Mouse (Mus musculus) heart, embryonic 12.5 days (tissue): ENCODE results near the gene Cemip2. TPM values are rescaled to one million over a fixed set of nuclear protein-coding genes. Genes with fewer than 3 reads are reported as not detected.
A peak's percentile ranks its signal among the peaks of the same experiment; 100 is the strongest.

Experiments
- ATAC-seq: fragments of 200-750 bp; cut with Nextera tagmentation; 2 replicates; pipeline ENCODE4 v1.8.0; 2017; ENCODE audit warnings: moderate TSS enrichment, moderate library complexity; ENCODE audit not compliant: insufficient number of reproducible peaks, low FRiP score
- H3K27ac ChIP-seq: fragments of 300-500 bp; sonication (generic); 2 replicates; pipeline ENCODE4 v1.5.1; 2016; ENCODE audit warnings: mild to moderate bottlenecking, moderate library complexity; ENCODE audit not compliant: poor library complexity, severe bottlenecking
- H3K27me3 ChIP-seq: fragments of 300-500 bp; sonication (generic); replicated peaks from 2 replicates; pipeline ENCODE4 v1.6.1; 2016; ENCODE audit warnings: mild to moderate bottlenecking, moderate library complexity
- H3K36me3 ChIP-seq: fragments of 300-500 bp; sonication (generic); 2 replicates; pipeline ENCODE4 v1.6.1; 2016; ENCODE audit warnings: mild to moderate bottlenecking, moderate library complexity
- H3K4me1 ChIP-seq: fragments of 300-500 bp; sonication (generic); replicated peaks from 2 replicates; pipeline ENCODE4 v1.6.1; 2016; ENCODE audit warnings: mild to moderate bottlenecking
- H3K4me2 ChIP-seq: fragments of 300-500 bp; sonication (generic); 2 replicates; pipeline ENCODE4 v1.6.1; 2016; ENCODE audit warnings: mild to moderate bottlenecking, moderate library complexity
- H3K4me3 ChIP-seq: fragments of 300-500 bp; sonication (generic); 2 replicates; pipeline ENCODE4 v1.5.1; 2016; ENCODE audit warnings: mild to moderate bottlenecking
- H3K9ac ChIP-seq: fragments of 300-500 bp; sonication (generic); 2 replicates; pipeline ENCODE4 v1.6.1; 2016; ENCODE audit warnings: mild to moderate bottlenecking, moderate library complexity
- H3K9me3 ChIP-seq: fragments of 300-500 bp; sonication (generic); replicated peaks from 2 replicates; pipeline ENCODE4 v1.6.1; 2016; ENCODE audit warnings: mild to moderate bottlenecking, moderate library complexity
- whole genome bisulfite sequencing: fragments of 180-500 bp; shearing (Covaris S2); methylation state at CpG from one replicate; pipeline ENCODE4 v1.1.7; 2016; 5-methylcytosine and 5-hydroxymethylcytosine counted together
- polyA plus RNA-seq: library from polyadenylated mRNA; unstranded; fragments of >200 nt; fragmentation: Nextera tagmentation; extraction: Ambion mirVana; gene quantifications from 2 replicates; pipeline ENCODE4 v1.2.1, GENCODE M21; 2016

Gene Cemip2
- polyA plus RNA-seq, 1 experiment from 2014 or later = 116 TPM

GRCm38 (mm10) chr19:21780663-21781062, 2.5 kb downstream of the Cemip2 start:
- no peaks in the 10 kb centered on the region for H3K9me3 ChIP-seq
- no peak for ATAC-seq
- H3K9ac ChIP-seq = peak overlapping the region; percentile 89
- 45% methylated on average over 8 of the region's 8 CpGs for WGBS
- peak overlapping the region; percentile 51; the same call in 1 of the 2 replicates for H3K27ac ChIP-seq
- H3K27me3 ChIP-seq = no peaks in the 10 kb centered on the region
- H3K4me1 ChIP-seq = peaks cover 68% of the 10 kb centered on the region
- peak overlapping the region; percentile 79 for H3K4me2 ChIP-seq
- H3K4me3 ChIP-seq = peak overlapping the region; percentile 84
- no peaks in the 10 kb centered on the region for H3K36me3 ChIP-seq

- H3K4me3 ChIP-seq = peak overlapping the region; percentile 84
- H3K9me3 ChIP-seq = no peaks in the 10 kb centered on the region
- 50% methylated on average over 7 of the region's 7 CpGs for WGBS
- ATAC-seq = no peak
- H3K9ac ChIP-seq = peak overlapping the region; percentile 89
- H3K4me2 ChIP-seq = peak overlapping the region; percentile 79
- peaks cover 68% of the 10 kb centered on the region for H3K4me1 ChIP-seq
- peak overlapping the region; percentile 51; the same call in 1 of the 2 replicates for H3K27ac ChIP-seq
- H3K27me3 ChIP-seq = no peaks in the 10 kb centered on the region
- no peaks in the 10 kb centered on the region for H3K36me3 ChIP-seq
These were observed 3.1 kb downstream of the Cemip2 start for GRCm38 (mm10) chr19:21781066-21781786.

- Histone ChIP-seq H3K27ac (peak overlapping the region; percentile 51), H3K4me3 (peak overlapping the region; percentile 84), H3K9ac (peak overlapping the region; percentile 46), H3K36me3 (0 out of 2 replicates have a peak, but pooled peaks cover 1% of the 10 kb centered on the region), H3K9me3 (no peaks in the 10 kb centered on the region), H3K4me1 (peaks cover 65% of the 10 kb centered on the region), H3K27me3 (no peaks in the 10 kb centered on the region), H3K4me2 (peak overlapping the region; percentile 79)
- no peak for ATAC-seq
- 57% methylated on average over 12 of the region's 12 CpGs for WGBS
These were observed 3.8 kb downstream of the Cemip2 start for GRCm38 (mm10) chr19:21781787-21782432.

DNA sequence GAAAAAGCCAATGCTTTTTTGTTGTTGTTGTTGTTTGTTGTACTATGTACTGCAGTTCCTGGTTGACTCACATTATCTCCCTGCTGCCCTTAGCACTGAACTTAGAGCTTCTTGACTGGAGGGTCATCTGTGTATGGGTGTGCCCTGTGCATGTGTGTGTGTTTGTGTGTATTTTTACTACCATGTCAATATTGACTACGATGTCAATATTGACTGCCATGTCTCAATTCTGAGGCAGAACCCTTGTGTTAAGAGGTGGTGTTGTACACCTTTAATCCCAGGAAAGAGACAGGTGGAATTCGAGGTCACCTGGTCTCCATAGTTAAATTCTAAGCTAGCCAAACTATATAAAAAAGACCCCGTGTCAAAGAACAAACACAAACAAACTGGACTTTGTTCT, 5.6 kb downstream of the Cemip2 start:
- Histone ChIP-seq H3K27ac (peak overlapping the region; percentile 56), H3K9ac (no peak overlapping the region), H3K9me3 (no peaks in the 10 kb centered on the region), H3K4me1 (peaks cover 58% of the 10 kb centered on the region), H3K36me3 (0 out of 2 replicates have a peak, but pooled peaks cover 2% of the 10 kb centered on the region), H3K4me3 (peak overlapping the region; percentile 12; the same call in 1 of the 2 replicates), H3K4me2 (peak overlapping the region; percentile 46), H3K27me3 (no peaks in the 10 kb centered on the region)
- ATAC-seq = no peak
- 67% methylated on average over 3 of the region's 3 CpGs for WGBS

- peaks cover 62% of the 10 kb centered on the region for H3K4me1 ChIP-seq
- H3K27me3 ChIP-seq = no peaks in the 10 kb centered on the region
- H3K9ac ChIP-seq = peak overlapping the region; percentile 46
- peak; percentile 34; the same call in 1 of the 2 replicates for ATAC-seq
- 0 out of 2 replicates have a peak, but pooled peaks cover 2% of the 10 kb centered on the region for H3K36me3 ChIP-seq
- H3K4me2 ChIP-seq = peak overlapping the region; percentile 49
- 36% methylated on average over 8 of the region's 8 CpGs for WGBS
- no peaks in the 10 kb centered on the region for H3K9me3 ChIP-seq
- H3K4me3 ChIP-seq = peak overlapping the region; percentile 12
- H3K27ac ChIP-seq = peak overlapping the region; percentile 56
These were observed 6.4 kb downstream of the Cemip2 start for GRCm38 (mm10) chr19:21784331-21785131.

- H3K4me3 ChIP-seq = no peak overlapping the region
- peak overlapping the region; percentile 49 for H3K4me2 ChIP-seq
- no peak for ATAC-seq
- H3K27ac ChIP-seq = peak overlapping the region; percentile 56; the same call in 1 of the 2 replicates
- no peak overlapping the region for H3K9ac ChIP-seq
- no peaks in the 10 kb centered on the region for H3K9me3 ChIP-seq
- peaks cover 56% of the 10 kb centered on the region for H3K4me1 ChIP-seq
- no peaks in the 10 kb centered on the region for H3K27me3 ChIP-seq
- 30% methylated on average over 3 of the region's 3 CpGs for WGBS
- 0 out of 2 replicates have a peak, but pooled peaks cover 2% of the 10 kb centered on the region for H3K36me3 ChIP-seq
These were observed 7.0 kb downstream of the Cemip2 start for GRCm38 (mm10) chr19:21785132-21785528.

DNA sequence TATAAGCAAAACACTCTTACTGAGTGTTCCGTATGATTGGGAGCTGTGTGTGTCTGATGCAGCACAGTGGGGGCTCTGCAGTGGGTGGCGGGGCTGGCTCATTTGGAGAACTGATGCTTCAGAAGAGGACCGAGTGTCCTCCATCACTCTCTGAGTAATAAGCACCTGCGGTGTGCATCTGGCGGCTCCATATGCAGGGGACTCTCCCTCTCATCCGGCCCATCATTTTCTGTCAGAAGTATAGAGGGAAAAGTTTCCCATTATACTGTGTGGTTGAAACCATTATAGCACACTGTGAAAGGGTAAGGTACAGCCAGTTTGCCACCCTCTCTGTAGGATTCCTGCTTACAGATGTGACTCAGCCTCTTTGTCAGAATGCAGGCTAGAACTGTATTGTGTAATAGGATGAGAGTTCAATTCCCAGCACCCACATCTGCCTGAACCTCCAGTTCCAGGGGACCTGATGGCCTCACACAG, 8.9 kb downstream of the Cemip2 start:
- no peak overlapping the region for H3K27ac ChIP-seq
- no peak for ATAC-seq
- 76% methylated on average over 6 of the region's 6 CpGs for WGBS
- no peaks in the 10 kb centered on the region for H3K27me3 ChIP-seq
- no peaks in the 10 kb centered on the region for H3K9me3 ChIP-seq
- H3K9ac ChIP-seq = no peak overlapping the region
- H3K4me1 ChIP-seq = peaks cover 38% of the 10 kb centered on the region
- H3K4me3 ChIP-seq = no peak overlapping the region
- H3K4me2 ChIP-seq = no peak overlapping the region; the same call in 1 of the 2 replicates
- 0 out of 2 replicates have a peak, but pooled peaks cover 2% of the 10 kb centered on the region for H3K36me3 ChIP-seq

DNA sequence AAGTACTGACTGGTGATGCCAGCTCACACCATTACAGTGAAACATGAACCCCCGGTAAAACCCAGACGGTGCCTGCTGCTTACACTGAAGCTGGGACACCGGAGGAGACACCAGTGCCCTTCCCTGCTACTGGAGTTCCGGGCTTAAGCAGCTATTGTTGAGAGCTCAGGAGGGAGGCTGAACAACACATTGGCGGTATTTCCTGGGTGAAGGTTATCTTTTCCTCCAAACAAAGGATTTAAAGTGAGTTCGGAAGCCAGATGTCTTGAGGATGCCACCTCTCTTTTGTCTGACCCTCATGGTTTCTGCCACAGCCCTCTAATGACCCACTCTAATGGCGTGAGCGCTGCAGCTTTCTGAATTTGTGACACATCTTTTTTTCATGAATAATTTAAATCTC, 10.9 kb downstream of the Cemip2 start:
- 46% methylated on average over 8 of the region's 8 CpGs for WGBS
- Histone ChIP-seq H3K9me3 (no peaks in the 10 kb centered on the region), H3K9ac (no peak overlapping the region), H3K4me1 (peaks cover 30% of the 10 kb centered on the region), H3K4me2 (peak overlapping the region; percentile 34), H3K27ac (no peak overlapping the region), H3K4me3 (no peak overlapping the region), H3K36me3 (peaks cover 16% of the 10 kb centered on the region), H3K27me3 (no peaks in the 10 kb centered on the region)
- ATAC-seq = no peak

DNA sequence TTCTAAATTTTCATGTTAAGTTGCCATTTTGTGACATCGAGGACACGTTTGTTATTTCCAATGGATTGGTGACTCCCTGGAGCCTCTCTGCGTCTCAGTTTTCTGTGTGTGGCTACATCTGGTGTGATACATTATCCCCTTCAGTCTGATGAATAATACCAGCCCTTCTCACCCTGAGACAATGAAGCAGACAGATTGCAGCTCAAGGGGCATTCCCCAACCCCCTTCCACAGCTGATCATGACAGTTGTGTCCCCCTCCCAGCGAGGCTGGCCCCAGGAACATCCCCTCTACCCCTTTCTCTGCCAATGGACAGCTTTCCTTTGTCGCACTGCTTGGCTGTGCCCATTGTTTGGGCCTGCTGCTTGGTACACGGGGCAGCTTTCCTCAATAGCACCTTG, 11.5 kb downstream of the Cemip2 start:
- 69% methylated on average over 6 of the region's 6 CpGs for WGBS
- H3K27me3 ChIP-seq = no peaks in the 10 kb centered on the region
- H3K4me2 ChIP-seq = no peak overlapping the region
- peaks cover 22% of the 10 kb centered on the region for H3K36me3 ChIP-seq
- peaks cover 24% of the 10 kb centered on the region for H3K4me1 ChIP-seq
- H3K4me3 ChIP-seq = no peak overlapping the region
- no peaks in the 10 kb centered on the region for H3K9me3 ChIP-seq
- H3K9ac ChIP-seq = no peak overlapping the region
- H3K27ac ChIP-seq = no peak overlapping the region
- ATAC-seq = no peak

DNA sequence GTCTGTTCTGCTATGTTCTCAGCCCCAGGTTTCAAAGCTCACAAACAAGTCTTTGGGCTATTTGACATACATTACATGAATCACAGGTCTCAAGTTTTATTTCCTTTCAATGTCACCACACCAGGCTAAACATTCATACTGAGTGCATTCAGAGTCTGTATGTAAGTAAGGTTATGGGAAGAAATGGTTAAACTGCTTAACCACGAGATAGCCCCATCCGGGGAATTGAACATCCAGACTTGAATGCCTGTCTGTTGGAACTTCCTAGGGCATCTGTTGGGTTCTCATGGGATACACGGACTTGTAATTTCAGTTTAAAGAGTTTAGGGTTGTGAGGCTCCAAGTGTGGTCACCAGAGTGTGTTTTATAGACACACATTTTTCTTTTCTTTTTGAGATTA, 13.2 kb downstream of the Cemip2 start:
- Histone ChIP-seq H3K36me3 (peaks cover 33% of the 10 kb centered on the region), H3K27ac (no peak overlapping the region), H3K4me2 (no peak overlapping the region), H3K4me3 (no peak overlapping the region), H3K9ac (no peak overlapping the region), H3K4me1 (peaks cover 8% of the 10 kb centered on the region), H3K27me3 (no peaks in the 10 kb centered on the region), H3K9me3 (no peaks in the 10 kb centered on the region)
- no peak for ATAC-seq
- WGBS = 72% methylated on average over 3 of the region's 3 CpGs
